Mouse (Mus musculus): Measurements from ENCODE around the gene Kpna6. TPM values are rescaled to one million over a fixed set of nuclear protein-coding genes. Genes with fewer than 3 reads are reported as not detected.

Gene Kpna6
- polyA plus RNA-seq, 1 experiment from 2014 or later, result 15.8 TPM

GRCm38 (mm10) chr4:129610472-129610871, 62.1 kb downstream of the Kpna6 start:
- WGBS, result 80% methylated on average over 4 of the region's 4 CpGs
- Histone ChIP-seq H3K27ac (no peak overlapping the region), H3K9me3 (replicated peaks) (no peaks in the 10 kb centered on the region), H3K36me3 (ENCODE audit: poor library complexity, severe bottlenecking) (peaks cover 38% of the 10 kb centered on the region), H3K9ac (no peak overlapping the region), H3K27me3 (no peaks in the 10 kb centered on the region), H3K4me3 (no peak overlapping the region), H3K4me1 (0 out of 2 replicates have a peak, but pooled peaks cover 4% of the 10 kb centered on the region), H3K4me2 (no peak overlapping the region)
- ATAC-seq, result no peak

- Histone ChIP-seq H3K36me3 (ENCODE audit: poor library complexity, severe bottlenecking) (peaks cover 40% of the 10 kb centered on the region), H3K27me3 (no peaks in the 10 kb centered on the region), H3K4me1 (0 out of 2 replicates have a peak, but pooled peaks cover 4% of the 10 kb centered on the region), H3K4me3 (no peak overlapping the region), H3K4me2 (no peak overlapping the region), H3K9me3 (replicated peaks) (no peaks in the 10 kb centered on the region), H3K27ac (no peak overlapping the region), H3K9ac (no peak overlapping the region)
- WGBS, result 75% methylated on average over 4 of the region's 4 CpGs
- ATAC-seq, result no peak
These were observed 62.5 kb downstream of the Kpna6 start for GRCm38 (mm10) chr4:129610026-129610425.

- no peak for ATAC-seq
- Histone ChIP-seq H3K36me3 (ENCODE audit: poor library complexity, severe bottlenecking) (peaks cover 48% of the 10 kb centered on the region), H3K27ac (no peak overlapping the region)
These were observed 63.4 kb downstream of the Kpna6 start for GRCm38 (mm10) chr4:129609139-129609631.

DNA sequence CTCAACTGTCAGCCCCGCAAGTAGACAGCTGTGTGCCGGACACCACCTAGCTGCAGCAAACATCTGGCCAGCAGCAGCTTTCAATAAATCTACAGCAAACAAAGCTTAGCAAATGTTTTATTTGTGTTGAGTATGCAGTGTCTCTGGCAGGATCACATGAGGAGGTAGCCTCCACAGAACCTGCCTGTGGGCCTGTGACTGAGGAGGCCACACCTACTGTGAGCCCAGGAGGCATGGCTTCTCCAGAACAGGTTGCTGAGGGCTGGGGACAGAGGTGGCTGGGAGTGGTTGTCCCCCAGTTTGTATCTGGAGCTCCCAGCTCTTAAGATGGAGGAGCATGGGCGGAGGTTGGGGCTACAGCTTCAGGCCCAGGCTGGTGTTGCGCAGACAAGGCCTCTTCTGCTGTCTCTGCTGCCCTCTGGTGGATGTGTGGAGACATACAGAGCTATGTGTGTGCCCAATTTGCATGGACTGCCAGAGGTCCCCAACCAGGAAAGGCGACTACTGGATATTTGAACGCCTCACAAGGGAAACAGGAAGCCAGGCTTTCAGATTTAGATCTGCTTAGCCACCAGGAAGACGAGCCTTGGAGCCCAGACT, 64.0 kb downstream of the Kpna6 start:
- Histone ChIP-seq H3K9ac (no peak overlapping the region), H3K9me3 (replicated peaks) (no peaks in the 10 kb centered on the region), H3K27me3 (no peaks in the 10 kb centered on the region), H3K27ac (peak overlapping the region; percentile 45; the same call in 1 of the 2 replicates), H3K4me1 (no peaks in the 10 kb centered on the region), H3K36me3 (ENCODE audit: poor library complexity, severe bottlenecking) (peaks cover 55% of the 10 kb centered on the region), H3K4me3 (no peak overlapping the region), H3K4me2 (no peak overlapping the region)
- WGBS, result 35% methylated on average over 7 of the region's 7 CpGs
- ATAC-seq, result peak; percentile 80

More at GRCm38 (mm10) chr4:129609139-129609631, 63.4 kb downstream of the Kpna6 start:
- Histone ChIP-seq H3K4me3 (no peak overlapping the region), H3K9ac (no peak overlapping the region), H3K9me3 (replicated peaks) (no peaks in the 10 kb centered on the region), H3K27me3 (no peaks in the 10 kb centered on the region), H3K4me1 (0 out of 2 replicates have a peak, but pooled peaks cover 3% of the 10 kb centered on the region), H3K4me2 (no peak overlapping the region)
- 83% methylated on average over 12 of the region's 12 CpGs for WGBS

- peak within 1 kb of the TSS; percentile 91 for H3K4me2 ChIP-seq
- ATAC-seq, result peak; percentile 95
- WGBS, result under 1% methylated on average over 73 of the region's 74 CpGs
- no peaks in the 10 kb centered on the region for H3K27me3 ChIP-seq
- no peaks in the 10 kb centered on the region for H3K9me3 ChIP-seq (replicated peaks)
- peak within 1 kb of the TSS; percentile 94 for H3K9ac ChIP-seq
- peaks cover 58% of the 10 kb centered on the region for H3K36me3 ChIP-seq (ENCODE audit: poor library complexity, severe bottlenecking)
- H3K4me3 ChIP-seq, result peak within 1 kb of the TSS; percentile 99
- peaks cover 33% of the 10 kb centered on the region for H3K4me1 ChIP-seq
- H3K27ac ChIP-seq, result peak within 1 kb of the TSS; percentile 65
These were observed 72.1 kb downstream of the Kpna6 start, which contains the start of the genes Eif3i and Tmem234 for GRCm38 (mm10) chr4:129600233-129601158. Gene Eif3i (minus strand): TSS chr4:129600648. Gene Tmem234 (plus strand): TSS chr4:129600668.

Small RNA genes lying within 50 kb of the gene (microRNA-seq; reads per million reads assigned to microRNA genes)
- 1.1 reads per million for gene Mir7016

Other genes with a start within 250 kb of the Kpna6 start
- gene Zbtb8b, start 231.9 kb downstream of the Kpna6 start, polyA plus RNA-seq (2015; fragmentation: Nextera tagmentation; extraction: Ambion mirVana), result 4.3 and 5.3 TPM in 2 replicates
- 32.8 and 33.6 TPM in 2 replicates for gene Bsdc1, start 211.2 kb downstream of the Kpna6 start, polyA plus RNA-seq (2015; fragmentation: Nextera tagmentation; extraction: Ambion mirVana)
- gene Tssk3, start 181.7 kb downstream of the Kpna6 start, polyA plus RNA-seq (2015; fragmentation: Nextera tagmentation; extraction: Ambion mirVana), result not detected in 2 replicates
- gene Fam229a, start 181.6 kb downstream of the Kpna6 start, polyA plus RNA-seq (2015; fragmentation: Nextera tagmentation; extraction: Ambion mirVana), result not detected in 2 replicates
- 1,756 and 1,774 TPM in 2 replicates for gene Marcksl1, start 159.2 kb downstream of the Kpna6 start, polyA plus RNA-seq (2015; fragmentation: Nextera tagmentation; extraction: Ambion mirVana)
- gene Hdac1, start 130.1 kb downstream of the Kpna6 start, polyA plus RNA-seq (2015; fragmentation: Nextera tagmentation; extraction: Ambion mirVana), result 189 and 191 TPM in 2 replicates
- 7.6 and 9.2 TPM in 2 replicates for gene Lck, start 99.1 kb downstream of the Kpna6 start, polyA plus RNA-seq (2015; fragmentation: Nextera tagmentation; extraction: Ambion mirVana)
- 0.31 and 0.68 TPM in 2 replicates for gene Fam167b, start 94.2 kb downstream of the Kpna6 start, polyA plus RNA-seq (2015; fragmentation: Nextera tagmentation; extraction: Ambion mirVana)
- 251 and 261 TPM in 2 replicates for gene Eif3i, start 72.1 kb downstream of the Kpna6 start, polyA plus RNA-seq (2015; fragmentation: Nextera tagmentation; extraction: Ambion mirVana)
- gene Tmem234, start 72.1 kb downstream of the Kpna6 start, polyA plus RNA-seq (2015; fragmentation: Nextera tagmentation; extraction: Ambion mirVana), result 186 and 193 TPM in 2 replicates
- gene Dcdc2b, start 58.5 kb downstream of the Kpna6 start, polyA plus RNA-seq (2015; fragmentation: Nextera tagmentation; extraction: Ambion mirVana), result 2.3 and 4.5 TPM in 2 replicates
- 30.1 and 31.5 TPM in 2 replicates for gene Iqcc, start 53.7 kb downstream of the Kpna6 start, polyA plus RNA-seq (2015; fragmentation: Nextera tagmentation; extraction: Ambion mirVana)
- gene Ccdc28b, start 48.8 kb downstream of the Kpna6 start, polyA plus RNA-seq (2015; fragmentation: Nextera tagmentation; extraction: Ambion mirVana), result 97.7 and 104 TPM in 2 replicates
- 75.9 and 79.8 TPM in 2 replicates for gene Txlna, start 31.7 kb downstream of the Kpna6 start, polyA plus RNA-seq (2015; fragmentation: Nextera tagmentation; extraction: Ambion mirVana)
- gene Tmem39b, start 24.1 kb upstream of the Kpna6 start, polyA plus RNA-seq (2015; fragmentation: Nextera tagmentation; extraction: Ambion mirVana), result 15.5 and 21.1 TPM in 2 replicates
- 190 TPM in 2 replicates for gene Khdrbs1, start 69.5 kb upstream of the Kpna6 start, polyA plus RNA-seq (2015; fragmentation: Nextera tagmentation; extraction: Ambion mirVana)
- 358 and 389 TPM in 2 replicates for gene Ptp4a2, start 138.5 kb upstream of the Kpna6 start, polyA plus RNA-seq (2015; fragmentation: Nextera tagmentation; extraction: Ambion mirVana)